Mouse (Mus musculus) midbrain, embryonic 14.5 days (tissue): ENCODE measurements around the gene Atpaf2. TPM values are rescaled to one million over a fixed set of nuclear protein-coding genes. Genes with fewer than 3 reads are reported as not detected.

Experiments used
- ATAC-seq: fragments of 200-750 bp; cut with Nextera tagmentation; 2 replicates; pipeline ENCODE4 v1.8.0; 2017; ENCODE audit warnings: moderate number of reproducible peaks, moderate library complexity; ENCODE audit not compliant: low FRiP score, low TSS enrichment
- DNase-seq: peaks from one replicate; pipeline ENCODE4 v3.0.0-alpha.2; 2015
- H3K27ac ChIP-seq: fragments of 300-500 bp; sonication (generic); replicated peaks from 2 replicates; pipeline ENCODE4 v1.5.1; 2014; ENCODE audit warnings: mild to moderate bottlenecking, low read depth, low read length, moderate library complexity
- H3K27me3 ChIP-seq: fragments of 300-500 bp; sonication (generic); 2 replicates; pipeline ENCODE4 v1.6.1; 2014; ENCODE audit warnings: low read length, control low read depth, mixed read lengths; ENCODE audit not compliant: control insufficient read depth, insufficient read depth
- H3K36me3 ChIP-seq: fragments of 300-500 bp; sonication (generic); 2 replicates; pipeline ENCODE4 v1.6.1; 2014; ENCODE audit warnings: low read length, control low read depth; ENCODE audit not compliant: control insufficient read depth, insufficient read depth
- H3K4me1 ChIP-seq: fragments of 300-500 bp; sonication (generic); 2 replicates; pipeline ENCODE4 v1.6.1; 2014; ENCODE audit warnings: mild to moderate bottlenecking, antibody characterized with exemption, low read length, control low read depth; ENCODE audit not compliant: control insufficient read depth, insufficient read depth
- H3K4me2 ChIP-seq: fragments of 300-500 bp; sonication (generic); 2 replicates; pipeline ENCODE4 v1.6.1; 2014; ENCODE audit warnings: mild to moderate bottlenecking, low read length, moderate library complexity
- H3K4me3 ChIP-seq: fragments of 300-500 bp; sonication (generic); replicated peaks from 2 replicates; pipeline ENCODE4 v1.5.1; 2014; ENCODE audit warnings: low read depth, low read length
- H3K9ac ChIP-seq: fragments of 300-500 bp; sonication (generic); replicated peaks from 2 replicates; pipeline ENCODE4 v1.6.1; 2014; ENCODE audit warnings: mild to moderate bottlenecking, low read length, moderate library complexity
- H3K9me3 ChIP-seq: fragments of 300-500 bp; sonication (generic); 2 replicates; pipeline ENCODE4 v1.6.1; 2016; ENCODE audit warnings: low read length, control low read depth, mixed read lengths; ENCODE audit not compliant: control insufficient read depth
- WGBS: fragments of 180-500 bp; shearing (Covaris S2); extraction: QIAGEN DNeasy Blood & Tissue Kit; methylation state at CpG from one replicate; pipeline ENCODE4 v1.1.7; 2014; 5-methylcytosine and 5-hydroxymethylcytosine counted together
- polyA plus RNA-seq: library from polyadenylated mRNA; unstranded; fragments of >200 nt; fragmentation: Nextera tagmentation; extraction: Ambion mirVana; gene quantifications from 2 replicates; pipeline ENCODE4 v1.2.1, GENCODE M21; 2014

Gene Atpaf2
- polyA plus RNA-seq, 1 experiment from 2014 or later, result 42.5 TPM

DNA sequence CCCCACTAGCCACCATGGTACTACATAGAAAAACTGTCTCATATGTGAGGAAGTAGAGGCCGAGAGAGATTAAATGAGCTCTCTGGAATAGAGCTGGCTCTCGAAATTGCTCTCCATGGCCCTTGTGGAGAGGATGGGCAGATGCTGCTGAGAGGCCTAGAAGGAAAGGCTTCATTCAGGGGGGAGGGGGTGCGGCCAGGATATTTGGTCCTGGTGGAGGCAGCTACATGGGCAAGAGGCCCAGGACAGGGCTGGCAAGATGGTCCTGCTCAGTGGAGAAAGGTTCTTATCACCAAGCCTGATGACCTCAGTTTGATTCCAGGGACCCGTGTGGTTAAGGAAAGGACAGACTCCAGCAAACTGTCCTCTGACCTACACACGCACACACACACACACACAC is 32.3 kb downstream of the Atpaf2 start:
- 84% methylated on average over 5 of the region's 5 CpGs for WGBS
- Histone ChIP-seq H3K9ac (no peak overlapping the region; the same call in 1 of the 2 replicates), H3K4me1 (peaks cover 21% of the 10 kb centered on the region), H3K4me2 (no peak overlapping the region), H3K4me3 (no peak overlapping the region), H3K9me3 (no peaks in the 10 kb centered on the region), H3K27me3 (no peaks in the 10 kb centered on the region), H3K27ac (peak overlapping the region; percentile 87), H3K36me3 (no peaks in the 10 kb centered on the region)
- ATAC-seq (no peak), DNase-seq (no peak)

- H3K27me3 ChIP-seq, result no peaks in the 10 kb centered on the region
- WGBS, result 1% methylated on average over 16 of the region's 16 CpGs
- DNase-seq, result peak; percentile 80
- peak overlapping the region; percentile 87 for H3K27ac ChIP-seq
- H3K4me1 ChIP-seq, result peaks cover 21% of the 10 kb centered on the region
- H3K9me3 ChIP-seq, result no peaks in the 10 kb centered on the region
- H3K9ac ChIP-seq, result peak overlapping the region; percentile 49
- peak; percentile 62 for ATAC-seq
- peak overlapping the region; percentile 49 for H3K4me2 ChIP-seq
- no peak overlapping the region; the same call in 1 of the 2 replicates for H3K4me3 ChIP-seq
- no peaks in the 10 kb centered on the region for H3K36me3 ChIP-seq
These were observed 33.4 kb downstream of the Atpaf2 start for GRCm38 (mm10) chr11:60384762-60385421.

DNA sequence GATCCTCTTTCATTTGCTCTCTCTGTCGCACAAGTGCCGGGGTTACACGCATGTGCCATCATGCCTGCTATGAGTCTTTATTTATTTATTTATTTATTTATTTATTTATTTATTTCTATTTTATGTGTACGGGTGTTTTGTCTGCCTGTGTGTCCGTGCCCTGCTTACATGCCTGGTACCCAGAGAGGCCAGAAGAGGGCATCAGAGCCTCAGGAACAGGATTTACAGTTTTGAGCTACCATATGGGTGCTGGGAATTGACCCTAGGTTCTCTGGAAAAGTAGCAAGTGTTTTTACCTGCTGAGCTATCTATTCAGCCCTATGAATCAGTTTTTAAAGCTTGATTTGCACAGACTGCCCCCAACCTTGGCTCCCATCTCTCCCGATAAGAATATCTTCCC is 34.7 kb downstream of the Atpaf2 start:
- 88% methylated on average over 6 of the region's 6 CpGs for WGBS
- Histone ChIP-seq H3K9ac (no peak overlapping the region), H3K27me3 (no peaks in the 10 kb centered on the region), H3K4me2 (no peak overlapping the region), H3K36me3 (no peaks in the 10 kb centered on the region), H3K27ac (no peak overlapping the region), H3K9me3 (no peaks in the 10 kb centered on the region), H3K4me3 (no peak overlapping the region), H3K4me1 (peaks cover 21% of the 10 kb centered on the region)
- ATAC-seq (no peak), DNase-seq (no peak)

DNA sequence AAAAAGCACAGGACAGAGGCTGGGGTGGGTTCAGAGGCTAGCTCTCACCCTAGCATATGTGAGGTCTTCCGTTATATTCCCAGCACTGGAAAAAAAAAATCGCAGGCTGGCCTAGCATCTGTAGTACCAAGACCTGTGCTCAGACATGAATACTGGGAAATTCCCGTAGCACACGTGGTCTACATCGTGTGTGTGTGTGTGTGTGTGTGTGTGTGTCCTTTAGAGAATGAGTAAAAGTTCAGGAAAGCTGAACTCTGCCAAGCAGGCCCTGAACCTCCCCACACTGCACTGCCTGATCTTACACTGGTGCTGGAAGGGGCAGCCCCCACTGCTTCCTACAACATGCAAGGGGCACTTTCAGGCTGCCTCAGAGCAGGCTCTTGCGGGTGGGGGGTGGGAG is 43.8 kb downstream of the Atpaf2 start:
- Histone ChIP-seq H3K27ac (no peak overlapping the region), H3K4me2 (no peak overlapping the region), H3K9me3 (no peaks in the 10 kb centered on the region), H3K27me3 (no peaks in the 10 kb centered on the region), H3K9ac (no peak overlapping the region), H3K36me3 (no peaks in the 10 kb centered on the region), H3K4me3 (no peak overlapping the region), H3K4me1 (no peaks in the 10 kb centered on the region)
- DNase-seq, result no peak
- WGBS, result 82% methylated on average over 6 of the region's 6 CpGs
- ATAC-seq, result no peak

- Histone ChIP-seq H3K27me3 (no peaks in the 10 kb centered on the region), H3K9ac (no peak overlapping the region), H3K9me3 (no peaks in the 10 kb centered on the region), H3K4me3 (no peak overlapping the region), H3K27ac (no peak overlapping the region), H3K4me1 (peaks cover 6% of the 10 kb centered on the region), H3K4me2 (no peak overlapping the region), H3K36me3 (no peaks in the 10 kb centered on the region)
- DNase-seq (no peak), ATAC-seq (no peak)
- 92% methylated on average over 13 of the region's 13 CpGs for WGBS
These were observed 47.8 kb downstream of the Atpaf2 start for GRCm38 (mm10) chr11:60370431-60370830.

- no peaks in the 10 kb centered on the region for H3K36me3 ChIP-seq
- no peak for ATAC-seq
- no peak overlapping the region for H3K4me3 ChIP-seq
- no peak overlapping the region for H3K9ac ChIP-seq
- WGBS, result 79% methylated on average over 4 of the region's 4 CpGs
- H3K4me2 ChIP-seq, result no peak overlapping the region
- H3K4me1 ChIP-seq, result peaks cover 6% of the 10 kb centered on the region
- no peaks in the 10 kb centered on the region for H3K27me3 ChIP-seq
- H3K27ac ChIP-seq, result no peak overlapping the region
- no peak for DNase-seq
- no peaks in the 10 kb centered on the region for H3K9me3 ChIP-seq
These were observed 48.8 kb downstream of the Atpaf2 start for GRCm38 (mm10) chr11:60369448-60369847.

DNA sequence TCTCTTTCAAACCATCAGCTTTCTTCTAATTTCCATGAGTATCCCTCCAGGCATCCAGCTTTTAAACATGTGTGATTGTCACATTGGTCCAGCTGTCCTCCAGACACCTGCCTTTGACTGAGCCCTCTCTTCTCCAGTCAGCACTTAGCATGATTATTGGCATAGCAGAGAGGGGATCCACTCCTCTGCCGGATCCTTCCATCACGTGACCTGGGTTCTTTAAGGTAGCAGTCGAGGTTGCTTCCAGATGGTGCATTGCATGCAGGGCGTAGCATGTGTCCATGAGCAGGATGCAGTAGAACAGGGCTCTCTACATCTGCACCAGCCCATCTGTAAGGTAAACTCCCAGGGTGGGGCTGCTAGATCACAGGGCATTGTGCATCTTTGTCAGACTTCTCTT is 49.3 kb downstream of the Atpaf2 start:
- DNase-seq (no peak), ATAC-seq (no peak)
- Histone ChIP-seq H3K27me3 (no peaks in the 10 kb centered on the region), H3K27ac (no peak overlapping the region), H3K9me3 (no peaks in the 10 kb centered on the region), H3K4me3 (no peak overlapping the region), H3K9ac (no peak overlapping the region), H3K36me3 (no peaks in the 10 kb centered on the region), H3K4me1 (peaks cover 6% of the 10 kb centered on the region), H3K4me2 (no peak overlapping the region)
- WGBS, result 76% methylated on average over 4 of the region's 4 CpGs

DNA sequence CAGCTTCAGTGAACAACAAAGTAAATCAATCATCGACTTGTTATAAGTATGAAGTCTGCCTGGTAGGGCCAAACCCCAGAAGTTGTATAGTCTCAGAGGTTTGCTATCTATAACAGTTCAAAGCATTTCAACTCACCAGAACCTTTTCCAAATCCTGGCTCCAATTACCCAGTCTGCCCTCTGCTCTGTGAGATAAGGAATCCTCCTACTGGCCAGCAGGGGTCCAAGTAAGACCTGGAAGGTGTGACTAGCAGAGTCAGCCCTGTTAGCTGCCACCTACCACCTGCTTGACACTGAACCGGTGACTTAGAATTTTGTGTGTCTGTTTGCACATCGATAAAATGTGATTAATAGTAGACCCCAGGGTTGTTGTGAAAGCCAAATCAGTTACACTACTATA is 51.0 kb downstream of the Atpaf2 start:
- no peak overlapping the region for H3K4me3 ChIP-seq
- DNase-seq (no peak), ATAC-seq (no peak)
- H3K9ac ChIP-seq, result no peak overlapping the region
- H3K36me3 ChIP-seq, result no peaks in the 10 kb centered on the region
- no peak overlapping the region for H3K4me2 ChIP-seq
- peaks cover 6% of the 10 kb centered on the region for H3K4me1 ChIP-seq
- 80% methylated on average over 3 of the region's 3 CpGs for WGBS
- no peaks in the 10 kb centered on the region for H3K27me3 ChIP-seq
- H3K9me3 ChIP-seq, result no peaks in the 10 kb centered on the region
- no peak overlapping the region for H3K27ac ChIP-seq

DNA sequence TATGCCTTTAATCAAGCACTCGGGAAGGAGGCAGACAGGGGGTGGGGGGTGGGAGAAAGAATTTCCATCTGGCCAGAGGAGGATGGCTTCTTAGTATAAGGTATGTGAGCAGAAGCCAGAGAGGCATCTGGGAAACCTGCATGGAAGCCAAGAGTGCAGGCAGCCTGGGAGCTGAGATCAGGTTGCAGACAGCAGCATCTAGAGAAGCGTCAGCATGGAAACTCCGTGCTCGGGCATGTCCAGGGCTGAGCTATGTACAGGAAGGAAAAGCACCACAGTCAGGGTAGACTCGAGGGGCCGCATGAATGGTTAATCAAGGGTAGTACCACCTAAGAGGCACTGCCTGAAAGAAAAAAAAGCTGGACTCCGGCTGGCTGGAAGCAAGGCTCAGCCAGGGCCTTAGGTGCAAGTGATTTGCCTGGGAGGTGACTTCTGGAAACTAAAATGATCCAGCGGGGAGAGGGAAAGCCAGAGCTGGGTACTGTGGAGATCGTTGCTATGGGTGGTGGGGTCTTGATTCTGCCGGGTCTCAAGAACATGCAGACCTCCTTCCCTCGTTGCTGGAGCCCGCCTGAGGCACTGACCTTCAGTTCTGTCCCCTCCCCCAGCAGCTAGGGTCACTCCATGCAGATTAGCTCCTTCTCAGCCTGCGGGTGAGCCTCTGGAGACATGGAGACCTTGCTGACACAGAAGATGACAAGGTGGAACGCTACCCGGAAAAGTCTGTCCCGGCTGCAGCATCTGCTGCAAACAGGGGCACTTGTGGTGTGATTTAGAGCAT is 51.8 kb downstream of the Atpaf2 start:
- 43% methylated on average over 16 of the region's 16 CpGs for WGBS
- H3K36me3 ChIP-seq, result no peaks in the 10 kb centered on the region
- DNase-seq (no peak), ATAC-seq (no peak)
- no peak overlapping the region for H3K9ac ChIP-seq
- H3K4me3 ChIP-seq, result no peak overlapping the region
- H3K27ac ChIP-seq, result 0 out of 2 replicates have a peak overlapping the region, but pooled peaks have one; percentile 13
- no peaks in the 10 kb centered on the region for H3K9me3 ChIP-seq
- H3K4me1 ChIP-seq, result peaks cover 6% of the 10 kb centered on the region
- no peaks in the 10 kb centered on the region for H3K27me3 ChIP-seq
- no peak overlapping the region for H3K4me2 ChIP-seq
